Mouse (Mus musculus): ENCODE results near the gene Mrpl4.
A peak's percentile ranks its signal among the peaks of the same experiment; 100 is the strongest.
"Not testable (repeated sequence)": the region's sequence is repeated elsewhere in the genome, so short reads cannot be mapped to it uniquely, and the experiment has no call there.

The Mrpl4 gene

GRCm38 (mm10) chr9:20986952-20987686 is 15.4 kb upstream of the Mrpl4 start:
- DNase-seq (ENCODE audit: low spot score): peak; percentile 78

DNA sequence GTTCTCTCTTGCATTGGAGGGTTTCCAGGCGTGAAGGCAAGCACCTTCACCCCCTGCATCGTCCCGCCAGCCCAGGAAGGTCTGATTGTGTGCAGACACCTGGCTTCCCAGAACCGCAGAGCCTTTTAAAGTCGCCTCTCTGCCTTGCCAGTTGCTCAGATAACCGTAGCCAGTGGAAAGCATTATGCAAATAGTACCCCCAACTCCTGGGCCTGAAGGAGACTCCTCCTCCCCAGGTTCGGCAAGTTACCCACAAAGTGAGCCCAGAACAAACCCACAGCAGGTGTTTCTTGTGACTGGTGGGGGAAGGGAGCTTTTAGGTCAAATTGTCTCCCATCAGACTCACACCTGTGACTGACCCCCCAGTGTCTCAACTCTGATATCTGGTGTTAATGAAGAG is 14.6 kb upstream of the Mrpl4 start:
- DNase-seq (ENCODE audit: low spot score): no peak

DNA sequence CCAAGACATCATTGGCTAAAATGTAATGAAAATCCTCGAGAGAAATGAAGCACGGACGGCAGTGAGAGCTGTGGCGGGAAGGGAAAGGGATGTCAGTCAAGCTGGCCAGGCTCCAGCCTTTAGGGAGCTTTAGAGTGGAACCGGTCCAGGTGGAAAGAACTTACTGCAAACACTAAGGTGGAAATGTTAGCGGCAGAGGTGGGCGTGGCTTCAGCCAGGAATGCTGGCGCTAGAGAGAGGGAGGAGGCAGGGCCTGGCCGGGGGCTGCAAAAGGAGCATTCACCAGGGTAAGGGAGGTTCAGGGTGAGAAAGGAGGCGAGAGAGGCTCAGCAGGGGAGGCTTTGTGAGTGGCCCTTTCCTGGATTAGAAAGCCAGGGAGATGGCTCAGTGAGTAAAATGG is 11.7 kb upstream of the Mrpl4 start:
- peak; percentile 77 for DNase-seq (ENCODE audit: low spot score)

GRCm38 (mm10) chr9:20991587-20991986 is 11.0 kb upstream of the Mrpl4 start:
- DNase-seq (ENCODE audit: low spot score): no peak

- DNase-seq (ENCODE audit: low spot score): no peak
These were observed 9.2 kb upstream of the Mrpl4 start for GRCm38 (mm10) chr9:20993165-20993898.

DNA sequence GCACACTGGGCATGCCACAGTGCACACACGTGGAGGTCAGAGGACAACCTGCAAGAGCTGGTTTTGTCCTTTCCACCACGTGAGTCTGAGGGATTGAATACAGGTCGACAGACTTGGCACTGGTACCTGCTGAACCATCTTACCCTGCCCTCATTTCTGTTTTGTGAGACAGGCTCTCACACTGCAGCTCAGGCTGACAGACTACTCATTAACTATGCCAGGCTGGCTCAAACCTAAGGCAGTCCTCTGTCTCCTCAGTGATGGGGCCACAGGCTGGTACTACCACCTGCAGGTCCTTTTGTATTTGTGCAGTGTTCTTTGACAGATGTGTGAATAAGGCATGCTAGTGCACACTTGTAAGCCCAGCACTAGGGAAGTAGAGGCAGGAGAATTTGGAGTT is 7.5 kb upstream of the Mrpl4 start:
- DNase-seq (ENCODE audit: low spot score): no peak

DNA sequence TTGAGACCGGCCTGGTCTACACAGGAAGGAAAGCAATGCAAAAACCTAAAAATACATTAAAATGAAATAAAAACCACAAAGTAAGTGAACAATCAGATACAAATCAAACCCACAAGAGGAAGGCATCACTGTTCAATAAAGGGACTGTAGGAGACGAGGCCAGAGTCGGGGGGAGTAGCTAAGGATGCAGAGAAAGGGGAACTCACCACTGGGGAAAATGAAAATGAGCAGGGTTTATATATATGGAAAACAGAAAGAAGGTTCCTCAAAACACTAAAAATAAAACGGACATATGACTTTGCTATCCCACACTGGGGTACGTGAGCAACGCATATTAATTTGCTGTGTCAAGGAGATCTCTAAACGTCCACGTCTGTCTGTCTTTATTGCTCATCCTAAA is 5.5 kb upstream of the Mrpl4 start:
- DNase-seq (ENCODE audit: low spot score): no peak

DNA sequence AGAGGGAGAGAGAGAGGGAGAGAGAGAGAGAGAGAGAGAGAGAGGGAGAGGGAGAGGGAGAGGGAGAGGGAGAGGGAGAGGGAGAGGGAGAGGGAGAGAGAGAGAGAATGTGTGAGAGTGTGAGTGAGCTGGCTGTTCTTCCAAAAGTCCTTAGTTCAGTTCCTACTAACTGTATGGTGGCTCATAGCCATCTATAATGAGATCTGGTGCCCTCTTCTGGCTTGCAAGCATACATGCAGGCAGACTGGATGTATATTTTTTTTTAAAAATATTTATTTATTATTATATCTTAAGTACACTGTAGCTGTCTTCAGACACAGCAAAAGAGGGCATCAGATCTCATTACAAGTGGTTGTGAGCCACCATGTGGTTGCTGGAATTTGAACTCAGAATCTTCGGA is 4.2 kb upstream of the Mrpl4 start:
- DNase-seq (ENCODE audit: low spot score): not testable (repeated sequence)

GRCm38 (mm10) chr9:21000811-21001210 is 1.7 kb upstream of the Mrpl4 start:
- no peak for DNase-seq (ENCODE audit: low spot score)

DNA sequence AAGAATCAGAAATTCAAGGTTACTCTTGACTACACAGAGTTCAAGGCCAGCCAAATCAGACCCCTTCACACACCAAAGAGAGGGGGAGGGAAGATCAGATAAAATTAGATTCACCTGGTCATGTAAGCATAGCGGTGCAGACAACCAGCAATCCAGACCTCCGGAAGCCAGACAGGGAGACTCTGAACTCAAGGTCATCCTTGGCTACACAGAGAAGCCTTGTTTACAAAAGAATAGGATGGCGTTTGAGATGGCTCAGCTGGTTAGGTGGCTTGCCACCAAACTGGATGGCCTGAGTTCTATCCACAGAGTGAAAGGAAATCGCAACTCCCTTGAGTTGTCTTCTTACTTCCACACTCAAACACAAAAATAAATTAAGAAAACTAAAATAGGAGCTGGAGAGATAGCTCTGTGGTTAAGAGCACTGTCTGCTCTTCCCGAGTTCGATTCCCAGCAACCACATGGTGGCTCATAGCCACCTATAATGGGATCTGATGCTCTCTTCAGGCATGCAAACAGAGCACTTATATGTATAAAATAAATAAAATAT is 812 bp upstream of the Mrpl4 start:
- no peak for DNase-seq (ENCODE audit: low spot score)

- DNase-seq (ENCODE audit: low spot score): no peak
These were observed 290 bp upstream of the Mrpl4 start for GRCm38 (mm10) chr9:21002270-21002626.

DNA sequence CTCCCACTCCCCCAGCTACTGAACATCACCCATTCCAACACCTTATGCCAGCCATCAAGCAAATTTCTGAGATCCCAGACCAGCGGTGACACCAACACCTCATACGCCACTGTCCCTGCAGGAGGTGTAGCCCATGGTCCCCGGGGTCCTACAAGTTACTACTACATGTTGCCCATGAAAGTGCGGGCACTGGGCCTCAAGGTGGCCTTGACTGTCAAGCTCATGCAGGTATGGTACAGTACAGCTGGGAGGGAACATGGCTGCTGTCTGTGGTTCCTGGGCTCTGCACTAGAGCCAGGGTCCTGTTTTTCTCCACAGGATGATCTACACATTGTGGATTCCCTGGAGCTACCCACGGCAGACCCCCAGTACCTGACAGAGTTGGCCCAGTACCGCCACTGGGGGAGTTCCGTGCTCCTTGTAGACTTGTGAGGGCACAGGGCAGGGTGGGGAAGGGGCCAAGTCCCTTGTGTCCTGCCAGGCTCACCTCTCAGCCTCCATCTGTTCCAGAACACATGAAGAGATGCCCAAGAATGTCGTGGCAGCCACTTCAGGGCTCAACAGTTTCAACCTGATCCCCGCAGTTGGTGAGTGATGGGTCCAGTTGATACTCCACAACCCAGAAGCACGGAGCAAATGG is 4.9 kb downstream of the Mrpl4 start:
- no peak for DNase-seq (ENCODE audit: low spot score)

DNA sequence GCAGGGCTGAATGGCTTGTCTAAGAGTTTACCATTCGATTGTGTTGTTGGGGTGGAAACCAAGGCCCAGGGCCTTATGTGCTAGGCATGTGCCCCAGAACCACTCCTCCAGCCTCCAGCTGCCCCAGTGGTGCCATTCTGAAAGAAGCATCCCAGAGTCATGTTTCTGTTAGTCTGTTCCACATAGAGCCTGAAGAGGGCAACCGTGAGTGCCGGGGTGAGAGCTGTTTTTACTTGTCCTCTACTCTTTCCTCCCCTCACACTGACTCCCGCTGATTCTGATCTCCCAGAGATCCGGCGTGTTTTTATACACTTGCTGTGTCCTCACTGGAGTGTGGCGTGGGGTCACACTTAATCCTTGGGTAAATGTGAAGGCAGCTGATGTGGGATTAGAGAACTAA is 5.5 kb downstream of the Mrpl4 start:
- no peak for DNase-seq (ENCODE audit: low spot score)

DNA sequence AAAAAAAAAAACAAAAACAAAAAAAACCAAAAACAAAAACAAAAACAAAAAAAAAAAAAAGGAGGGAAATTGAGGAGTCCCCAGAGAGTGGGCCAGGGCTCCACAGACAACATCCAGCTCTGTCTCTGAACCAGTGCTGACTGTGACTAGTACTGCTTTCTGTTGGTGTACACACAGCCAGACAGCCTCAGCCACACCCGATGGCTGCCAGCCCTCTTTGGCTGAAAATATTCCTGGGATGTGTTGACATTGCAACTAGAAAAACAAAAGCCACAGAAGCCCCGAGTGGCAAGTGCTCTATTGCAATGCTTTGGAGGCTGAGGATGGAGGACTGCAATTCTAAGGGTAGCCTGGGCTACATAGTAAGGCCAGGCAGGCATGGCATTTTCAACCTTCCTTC is 7.8 kb downstream of the Mrpl4 start:
- no peak for DNase-seq (ENCODE audit: low spot score)

DNA sequence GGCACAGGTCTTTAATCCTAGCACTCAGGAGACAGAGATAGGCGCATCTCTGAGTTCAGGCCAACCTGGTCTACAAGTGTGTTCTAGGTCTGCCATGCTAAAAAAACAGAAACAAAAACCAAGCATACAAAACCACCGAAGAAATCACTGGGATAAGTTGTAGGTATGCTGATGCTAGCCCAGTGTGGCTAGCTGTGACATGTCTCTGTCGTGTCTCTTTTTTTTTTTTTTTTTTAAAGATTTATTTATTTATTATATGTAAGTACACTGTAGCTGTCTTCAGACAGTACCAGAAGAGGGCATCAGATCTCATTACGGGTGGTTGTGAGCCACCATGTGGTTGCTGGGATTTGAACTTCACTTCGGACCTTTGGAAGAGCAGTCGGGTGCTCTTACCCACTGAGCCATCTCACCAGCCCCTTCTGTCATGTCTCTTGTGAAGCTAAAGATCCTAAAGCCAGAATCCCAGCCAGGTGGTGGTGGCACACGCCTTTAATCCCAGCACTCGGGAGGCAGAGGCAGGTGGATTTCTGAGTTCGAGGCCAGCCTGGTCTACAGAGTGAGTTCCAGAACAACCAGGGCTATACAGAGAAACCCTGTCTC is 8.5 kb downstream of the Mrpl4 start:
- DNase-seq (ENCODE audit: low spot score): not testable (repeated sequence)

DNA sequence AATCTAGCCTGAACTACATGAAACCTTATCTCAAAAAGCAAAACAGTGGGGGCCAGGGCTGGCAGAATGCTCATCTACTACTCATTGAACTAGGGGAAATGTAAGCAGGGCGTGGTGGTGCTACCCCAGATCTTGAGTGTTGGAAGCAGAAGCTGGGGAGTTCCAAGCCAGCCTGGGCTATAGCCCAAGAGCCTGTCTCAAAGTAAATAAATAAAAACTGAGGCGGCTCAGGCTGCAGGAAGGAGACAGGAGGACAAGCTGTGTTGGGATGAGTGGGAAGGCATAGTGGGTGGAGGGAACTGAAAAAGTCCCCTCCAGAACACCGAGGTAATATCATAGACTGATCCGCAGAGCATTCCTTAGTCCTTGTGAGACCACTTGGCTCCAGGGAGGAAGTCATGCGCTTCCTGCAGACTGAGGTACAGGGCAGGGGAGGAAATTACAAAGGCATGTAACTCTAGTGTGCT is 9.3 kb downstream of the Mrpl4 start:
- no peak for DNase-seq (ENCODE audit: low spot score)

DNA sequence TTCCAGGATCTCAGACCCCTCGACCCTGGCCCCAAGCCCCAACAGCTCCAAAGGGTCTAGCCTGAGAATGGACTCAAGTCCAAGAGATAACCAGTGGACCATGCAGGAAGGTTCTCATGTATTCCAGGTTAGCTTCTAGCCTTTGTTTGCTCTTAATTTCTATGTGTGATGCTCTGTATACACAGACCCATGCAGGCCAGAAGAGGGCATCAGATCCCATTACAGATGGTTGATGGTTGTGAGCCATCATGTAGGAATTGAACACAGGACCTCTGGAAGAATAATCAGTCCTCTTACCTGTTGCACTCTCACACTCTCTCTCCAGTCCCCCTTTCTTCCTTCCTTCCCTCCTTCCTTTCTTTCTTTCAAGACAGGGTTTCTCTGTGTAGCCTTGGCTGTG is 9.8 kb downstream of the Mrpl4 start:
- DNase-seq (ENCODE audit: low spot score): no peak

DNA sequence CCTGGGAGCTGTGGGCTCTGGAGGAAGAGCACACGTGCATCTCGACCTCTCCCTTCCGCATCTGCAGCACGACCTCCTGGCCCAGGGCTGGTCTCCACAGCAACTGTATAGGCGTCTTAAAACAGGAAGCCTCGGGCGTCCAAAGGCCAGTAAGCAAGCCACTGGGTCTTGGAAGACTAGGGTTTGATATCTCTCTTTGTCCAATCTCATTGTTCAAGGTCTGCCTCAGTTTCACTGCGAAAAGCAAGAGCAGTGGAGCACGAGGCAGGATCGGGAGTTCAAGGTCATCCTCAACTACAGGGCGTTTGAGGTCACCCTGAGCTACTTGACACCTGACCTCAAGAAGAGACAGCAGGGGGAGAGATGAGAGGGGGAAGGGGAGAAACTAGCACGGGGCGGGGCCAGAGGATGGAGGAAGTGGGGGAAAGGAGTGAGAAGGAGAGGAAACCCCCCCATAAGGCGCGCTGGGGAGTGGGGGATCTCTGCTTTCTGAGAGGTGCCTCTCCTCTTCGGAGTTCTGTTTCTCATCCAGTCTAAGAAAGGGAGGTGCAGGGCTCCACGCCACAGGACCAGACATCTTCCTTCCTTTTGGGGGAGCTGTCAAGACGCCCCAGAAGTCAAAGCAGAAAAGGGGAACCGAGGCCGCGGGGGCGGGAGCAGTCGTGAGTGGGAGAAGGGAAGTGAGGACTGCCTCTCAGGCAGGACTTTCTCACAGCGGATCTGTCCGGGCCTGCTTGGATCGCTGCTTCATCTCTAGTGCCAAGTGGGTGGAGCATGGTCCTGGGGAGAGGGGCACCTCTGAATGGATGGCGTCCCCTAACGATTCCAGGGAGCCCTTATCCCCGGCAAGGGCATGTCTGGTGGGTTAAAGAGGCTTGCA is 12.4 kb downstream of the Mrpl4 start:
- no peak for DNase-seq (ENCODE audit: low spot score)

GRCm38 (mm10) chr9:21015571-21016130 is 13.1 kb downstream of the Mrpl4 start, which contains the start of gene Icam1:
Gene Icam1 (plus strand): TSS chr9:21015985.
- DNase-seq (ENCODE audit: low spot score): peak; percentile 79

DNA sequence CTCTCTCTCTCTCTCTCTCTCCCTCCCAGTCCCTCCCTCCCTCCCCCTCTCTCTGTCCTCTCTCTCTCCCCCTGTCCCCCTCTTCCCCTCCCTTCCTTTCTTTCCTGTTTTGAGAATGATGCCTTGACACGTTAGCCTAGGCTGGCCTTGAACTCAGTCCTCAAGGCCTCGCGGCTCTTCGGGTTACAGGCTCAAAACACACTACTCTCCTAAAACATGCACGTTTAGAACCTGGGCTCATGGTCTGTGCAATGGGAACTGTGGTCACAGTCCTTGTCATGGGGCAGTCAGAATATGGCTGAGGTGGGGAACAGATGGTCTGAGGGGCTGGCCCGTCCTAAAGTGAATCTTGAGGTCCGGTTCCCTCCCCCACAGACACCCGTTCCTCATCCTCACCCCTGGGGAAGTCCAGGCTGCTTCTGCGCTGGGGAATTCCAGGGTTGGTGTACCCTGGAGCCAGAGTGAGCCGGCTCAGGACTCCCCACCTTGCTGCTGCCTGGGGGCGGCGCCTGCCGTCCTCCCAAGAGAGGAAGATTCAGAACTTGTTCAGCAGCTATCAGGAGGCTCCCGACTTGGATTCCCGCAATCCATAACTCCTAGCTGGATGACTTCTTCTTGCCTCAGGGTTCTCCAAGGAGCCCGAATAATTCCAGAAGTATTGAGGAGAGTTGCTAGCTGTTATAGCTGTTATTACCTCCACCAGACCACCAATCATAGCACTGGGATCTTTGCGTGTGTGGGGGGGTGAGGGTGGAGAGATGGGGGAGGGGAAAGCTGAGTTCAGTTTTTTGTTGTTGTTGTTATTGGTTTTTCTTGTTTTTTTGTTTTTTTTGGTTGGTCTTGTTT is 14.0 kb downstream of the Mrpl4 start:
- DNase-seq (ENCODE audit: low spot score): no peak
